Mouse (Mus musculus) hindbrain, embryonic 15.5 days (tissue): Measurements from ENCODE around the gene Msh5. TPM values are rescaled to one million over a fixed set of nuclear protein-coding genes. Genes with fewer than 3 reads are reported as not detected.

Experiments
- ATAC-seq: fragments of 200-750 bp; cut with Nextera tagmentation; 2 replicates; pipeline ENCODE4 v1.8.0; 2017; ENCODE audit warnings: low read depth, moderate number of reproducible peaks, moderate TSS enrichment; ENCODE audit not compliant: low FRiP score
- H3K27ac ChIP-seq: fragments of 300-500 bp; sonication (generic); replicated peaks from 2 replicates; pipeline ENCODE4 v1.5.1; 2015; ENCODE audit warnings: mild to moderate bottlenecking, inconsistent platforms
- H3K27me3 ChIP-seq: fragments of 300-500 bp; sonication (generic); 2 replicates; pipeline ENCODE4 v1.6.1; 2015; ENCODE audit warnings: control low read depth, inconsistent platforms
- H3K36me3 ChIP-seq: fragments of 300-500 bp; sonication (generic); 2 replicates; pipeline ENCODE4 v1.6.1; 2015; ENCODE audit warnings: control low read depth, inconsistent platforms
- H3K4me1 ChIP-seq: fragments of 300-500 bp; sonication (generic); replicated peaks from 2 replicates; pipeline ENCODE4 v1.6.1; 2015; ENCODE audit warnings: control low read depth, inconsistent platforms
- H3K4me2 ChIP-seq: fragments of 300-500 bp; sonication (generic); 2 replicates; pipeline ENCODE4 v1.6.1; 2015; ENCODE audit warnings: moderate library complexity, mild to moderate bottlenecking, inconsistent platforms
- H3K4me3 ChIP-seq: fragments of 300-500 bp; sonication (generic); 2 replicates; pipeline ENCODE4 v1.5.1; 2015; ENCODE audit warnings: mild to moderate bottlenecking, inconsistent platforms
- H3K9ac ChIP-seq: fragments of 300-500 bp; sonication (generic); 2 replicates; pipeline ENCODE4 v1.6.1; 2015; ENCODE audit warnings: inconsistent platforms
- H3K9me3 ChIP-seq: fragments of 300-500 bp; sonication (generic); 2 replicates; pipeline ENCODE4 v1.6.1; 2016; ENCODE audit warnings: control low read depth, inconsistent platforms
- WGBS: fragments of 180-500 bp; shearing (Covaris S2); methylation state at CpG from one replicate; pipeline ENCODE4 v1.1.7; 2015; 5-methylcytosine and 5-hydroxymethylcytosine counted together
- polyA plus RNA-seq: library from polyadenylated mRNA; unstranded; fragments of >200 nt; fragmentation: Nextera tagmentation; extraction: Ambion mirVana; gene quantifications from 2 replicates; pipeline ENCODE4 v1.2.1, GENCODE M21; 2015

Gene Msh5
- polyA plus RNA-seq, 1 experiment from 2014 or later, result 3.4 TPM

DNA sequence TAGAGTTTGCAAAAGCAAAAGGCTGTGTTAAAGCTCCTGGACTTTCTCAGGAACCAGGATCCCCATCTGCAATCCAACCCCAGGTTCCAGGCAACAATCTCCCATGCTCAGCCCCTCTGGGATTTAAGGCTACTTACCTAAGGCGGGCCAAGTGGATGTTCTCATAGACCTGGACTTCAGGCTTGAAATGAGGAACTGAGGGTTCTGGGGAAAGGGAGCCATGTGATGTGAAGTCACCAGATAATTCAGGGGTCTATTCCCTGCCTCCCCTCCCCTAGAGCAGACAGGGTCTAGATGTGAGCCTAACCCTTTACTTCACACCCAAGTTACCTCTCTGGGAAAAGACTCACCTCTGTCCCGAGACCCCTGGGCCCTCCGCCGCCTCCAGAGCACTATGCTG is 34.2 kb upstream of the Msh5 start:
- no peaks in the 10 kb centered on the region for H3K9me3 ChIP-seq
- no peak overlapping the region for H3K4me2 ChIP-seq
- 66% methylated on average over 4 of the region's 4 CpGs for WGBS
- no peak overlapping the region for H3K9ac ChIP-seq
- no peaks in the 10 kb centered on the region for H3K36me3 ChIP-seq
- no peaks in the 10 kb centered on the region for H3K27me3 ChIP-seq
- H3K27ac ChIP-seq, result no peak overlapping the region
- peaks cover 8% of the 10 kb centered on the region; the same call in 1 of the 2 replicates for H3K4me1 ChIP-seq
- no peak overlapping the region for H3K4me3 ChIP-seq
- no peak for ATAC-seq

GRCm38 (mm10) chr17:35080248-35080647 is 33.7 kb upstream of the Msh5 start:
- no peak for ATAC-seq
- WGBS, result 64% methylated on average over 6 of the region's 6 CpGs
- Histone ChIP-seq H3K27me3 (no peaks in the 10 kb centered on the region), H3K9me3 (no peaks in the 10 kb centered on the region), H3K4me3 (no peak overlapping the region), H3K4me2 (no peak overlapping the region), H3K36me3 (no peaks in the 10 kb centered on the region), H3K9ac (no peak overlapping the region), H3K4me1 (peaks cover 8% of the 10 kb centered on the region; the same call in 1 of the 2 replicates), H3K27ac (no peak overlapping the region)

- H3K36me3 ChIP-seq, result no peaks in the 10 kb centered on the region
- H3K27ac ChIP-seq, result no peak overlapping the region
- H3K9me3 ChIP-seq, result no peaks in the 10 kb centered on the region
- ATAC-seq, result no peak
- H3K4me3 ChIP-seq, result no peak overlapping the region
- 70% methylated on average over 9 of the region's 9 CpGs for WGBS
- no peaks in the 10 kb centered on the region for H3K27me3 ChIP-seq
- H3K4me2 ChIP-seq, result no peak overlapping the region
- no peak overlapping the region for H3K9ac ChIP-seq
- H3K4me1 ChIP-seq, result peaks cover 8% of the 10 kb centered on the region; the same call in 1 of the 2 replicates
Observed at GRCm38 (mm10) chr17:35079778-35080177, 33.2 kb upstream of the Msh5 start.

GRCm38 (mm10) chr17:35077786-35078233 is 31.3 kb upstream of the Msh5 start, which contains the start of gene Ly6g6d:
TSS of gene Ly6g6d (minus strand) at chr17:35078065.
- Histone ChIP-seq H3K4me2 (peak within 1 kb of the TSS; percentile 49), H3K9me3 (no peaks in the 10 kb centered on the region), H3K9ac (peak within 1 kb of the TSS; percentile 10; the same call in 1 of the 2 replicates), H3K27ac (no peak within 1 kb of the TSS), H3K36me3 (no peaks in the 10 kb centered on the region), H3K27me3 (no peaks in the 10 kb centered on the region), H3K4me1 (peaks cover 8% of the 10 kb centered on the region; the same call in 1 of the 2 replicates), H3K4me3 (peak within 1 kb of the TSS; percentile 20)
- ATAC-seq, result no peak
- 18% methylated on average over 14 of the region's 14 CpGs for WGBS

- no peak overlapping the region for H3K9ac ChIP-seq
- 0 out of 2 replicates have a peak, but pooled peaks have one; percentile 27 for ATAC-seq
- H3K4me1 ChIP-seq, result peaks cover 8% of the 10 kb centered on the region; the same call in 1 of the 2 replicates
- WGBS, result 27% methylated on average over 2 of the region's 2 CpGs
- H3K9me3 ChIP-seq, result no peaks in the 10 kb centered on the region
- H3K4me2 ChIP-seq, result peak overlapping the region; percentile 49
- H3K27me3 ChIP-seq, result no peaks in the 10 kb centered on the region
- H3K4me3 ChIP-seq, result peak overlapping the region; percentile 20; the same call in 1 of the 2 replicates
- H3K36me3 ChIP-seq, result no peaks in the 10 kb centered on the region
- no peak overlapping the region for H3K27ac ChIP-seq
Observed at GRCm38 (mm10) chr17:35077285-35077684, 30.7 kb upstream of the Msh5 start.

GRCm38 (mm10) chr17:35076507-35077176 is 30.1 kb upstream of the Msh5 start, which contains the start of gene Ly6g6e:
TSS of gene Ly6g6e (plus strand) at chr17:35076902.
- WGBS, result 35% methylated on average over 10 of the region's 10 CpGs
- Histone ChIP-seq H3K36me3 (no peaks in the 10 kb centered on the region), H3K27ac (no peak within 1 kb of the TSS), H3K9me3 (no peaks in the 10 kb centered on the region), H3K4me1 (peaks cover 8% of the 10 kb centered on the region; the same call in 1 of the 2 replicates), H3K4me3 (peak within 1 kb of the TSS; percentile 20), H3K9ac (peak within 1 kb of the TSS; percentile 10; the same call in 1 of the 2 replicates), H3K27me3 (no peaks in the 10 kb centered on the region), H3K4me2 (peak within 1 kb of the TSS; percentile 49)
- ATAC-seq, result no peak

DNA sequence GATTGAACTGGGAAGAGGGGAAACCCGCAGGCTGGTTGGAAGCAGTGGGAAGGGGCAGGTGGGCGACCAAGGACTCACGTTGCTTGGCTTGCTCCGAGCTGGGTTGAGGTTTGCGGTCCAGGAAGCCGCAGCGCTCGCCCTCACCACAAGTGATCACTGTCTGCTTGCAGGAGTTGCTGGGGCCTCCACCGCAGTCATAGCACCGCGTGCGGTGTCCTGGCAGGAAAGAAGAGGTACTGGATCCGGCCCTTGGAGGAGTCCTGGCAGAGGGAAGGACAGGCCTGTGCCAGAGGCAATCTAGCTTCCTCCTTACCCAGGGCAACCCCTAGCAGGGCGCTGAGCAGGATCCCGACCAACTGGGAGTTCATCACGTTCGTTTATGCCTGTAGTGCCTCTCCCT is 27.6 kb upstream of the Msh5 start:
- 57% methylated on average over 17 of the region's 17 CpGs for WGBS
- Histone ChIP-seq H3K36me3 (no peaks in the 10 kb centered on the region), H3K4me3 (no peak overlapping the region), H3K9me3 (no peaks in the 10 kb centered on the region), H3K4me1 (peaks cover 8% of the 10 kb centered on the region; the same call in 1 of the 2 replicates), H3K27me3 (no peaks in the 10 kb centered on the region), H3K4me2 (no peak overlapping the region), H3K27ac (no peak overlapping the region), H3K9ac (no peak overlapping the region)
- ATAC-seq, result no peak

- Histone ChIP-seq H3K9me3 (no peaks in the 10 kb centered on the region), H3K9ac (no peak overlapping the region), H3K4me1 (no peaks in the 10 kb centered on the region), H3K27ac (no peak overlapping the region), H3K4me2 (no peak overlapping the region), H3K4me3 (no peak overlapping the region), H3K36me3 (no peaks in the 10 kb centered on the region), H3K27me3 (peaks cover 7% of the 10 kb centered on the region; the same call in 1 of the 2 replicates)
- 81% methylated on average over 9 of the region's 9 CpGs for WGBS
- ATAC-seq, result no peak
Observed at GRCm38 (mm10) chr17:35071454-35071853, 24.9 kb upstream of the Msh5 start.

DNA sequence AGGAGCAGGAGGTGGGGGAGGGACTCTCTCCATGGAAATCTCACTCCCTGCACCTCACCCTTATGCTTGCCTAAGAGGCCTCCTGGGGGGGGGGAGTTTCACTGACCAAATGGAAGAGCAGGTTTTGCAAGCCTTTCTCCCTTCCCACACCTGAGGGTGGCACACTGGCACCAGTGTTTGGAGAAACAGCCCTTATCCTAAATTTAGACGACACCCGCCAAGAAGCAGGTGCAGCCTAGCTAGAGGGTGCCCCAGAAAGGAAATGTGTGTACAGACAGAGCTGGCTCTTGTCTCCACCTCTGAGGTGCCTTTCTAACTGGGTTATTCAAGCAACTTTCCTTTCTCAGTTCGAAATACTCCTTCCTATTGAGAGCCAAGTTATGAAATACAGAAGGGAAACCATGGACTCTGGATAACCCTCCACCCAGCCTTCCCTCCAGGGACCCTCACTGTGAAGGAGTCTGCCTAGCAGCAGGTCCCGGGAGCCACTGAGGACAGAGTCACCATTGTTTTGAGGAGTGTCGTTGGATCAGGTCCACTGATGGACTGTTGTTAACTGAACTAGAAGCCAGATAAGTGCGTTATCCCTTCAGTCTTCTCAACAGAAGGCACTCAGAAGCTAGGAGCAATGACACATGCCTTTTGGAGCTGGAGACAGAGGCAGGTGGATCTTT is 24.1 kb upstream of the Msh5 start:
- 60% methylated on average over 6 of the region's 6 CpGs for WGBS
- Histone ChIP-seq H3K36me3 (no peaks in the 10 kb centered on the region), H3K4me3 (no peak overlapping the region), H3K9ac (no peak overlapping the region), H3K4me2 (no peak overlapping the region), H3K4me1 (peaks cover under 1% of the 10 kb centered on the region), H3K27ac (no peak overlapping the region), H3K27me3 (peaks cover 13% of the 10 kb centered on the region), H3K9me3 (no peaks in the 10 kb centered on the region)
- ATAC-seq, result no peak

GRCm38 (mm10) chr17:35068213-35068914 is 21.8 kb upstream of the Msh5 start:
- no peak overlapping the region for H3K4me3 ChIP-seq
- H3K4me2 ChIP-seq, result no peak overlapping the region
- H3K4me1 ChIP-seq, result peaks cover 11% of the 10 kb centered on the region
- no peaks in the 10 kb centered on the region for H3K36me3 ChIP-seq
- H3K9me3 ChIP-seq, result no peaks in the 10 kb centered on the region
- H3K27me3 ChIP-seq, result peaks cover 31% of the 10 kb centered on the region
- no peak for ATAC-seq
- H3K27ac ChIP-seq, result no peak overlapping the region
- 88% methylated on average over 17 of the region's 17 CpGs for WGBS
- no peak overlapping the region for H3K9ac ChIP-seq

- peak within 1 kb of the TSS; percentile 55 for H3K4me2 ChIP-seq
- ATAC-seq, result no peak
Observed at GRCm38 (mm10) chr17:35066084-35066483, 19.5 kb upstream of the Msh5 start, which contains the start of gene Mpig6b. TSS of gene Mpig6b (minus strand) at chr17:35066184.

More at GRCm38 (mm10) chr17:35066084-35066483, 19.5 kb upstream of the Msh5 start, which contains the start of gene Mpig6b:
- WGBS, result 47% methylated on average over 10 of the region's 10 CpGs
- Histone ChIP-seq H3K27me3 (peaks cover 34% of the 10 kb centered on the region), H3K36me3 (peaks cover 5% of the 10 kb centered on the region; the same call in 1 of the 2 replicates), H3K27ac (no peak within 1 kb of the TSS), H3K4me1 (peaks cover 17% of the 10 kb centered on the region), H3K4me3 (peak within 1 kb of the TSS; percentile 26), H3K9ac (0 out of 2 replicates have a peak within 1 kb of the TSS, but pooled peaks have one; percentile 22), H3K9me3 (no peaks in the 10 kb centered on the region)
